Mouse (Mus musculus): Measurements from ENCODE around the gene Kcns1. TPM values are rescaled to one million over a fixed set of nuclear protein-coding genes. Genes with fewer than 3 reads are reported as not detected.

Gene Kcns1
- polyA plus RNA-seq, 1 experiment from 2014 or later: not detected

- no peak overlapping the region for H3K27ac ChIP-seq
- 77% methylated on average over 13 of the region's 13 CpGs for whole genome bisulfite sequencing (ENCODE audit: missing documents)
- H3K4me3 ChIP-seq (ENCODE audit: inconsistent target): no peak overlapping the region
- peaks cover 75% of the 10 kb centered on the region for H3K36me3 ChIP-seq (ENCODE audit: inconsistent target)
- H3K79me2 ChIP-seq (ENCODE audit: inconsistent target): peaks cover 19% of the 10 kb centered on the region; the same call in 1 of the 2 replicates
Observed at GRCm38 (mm10) chr2:164126533-164126955, 44.4 kb downstream of the Kcns1 start.

DNA sequence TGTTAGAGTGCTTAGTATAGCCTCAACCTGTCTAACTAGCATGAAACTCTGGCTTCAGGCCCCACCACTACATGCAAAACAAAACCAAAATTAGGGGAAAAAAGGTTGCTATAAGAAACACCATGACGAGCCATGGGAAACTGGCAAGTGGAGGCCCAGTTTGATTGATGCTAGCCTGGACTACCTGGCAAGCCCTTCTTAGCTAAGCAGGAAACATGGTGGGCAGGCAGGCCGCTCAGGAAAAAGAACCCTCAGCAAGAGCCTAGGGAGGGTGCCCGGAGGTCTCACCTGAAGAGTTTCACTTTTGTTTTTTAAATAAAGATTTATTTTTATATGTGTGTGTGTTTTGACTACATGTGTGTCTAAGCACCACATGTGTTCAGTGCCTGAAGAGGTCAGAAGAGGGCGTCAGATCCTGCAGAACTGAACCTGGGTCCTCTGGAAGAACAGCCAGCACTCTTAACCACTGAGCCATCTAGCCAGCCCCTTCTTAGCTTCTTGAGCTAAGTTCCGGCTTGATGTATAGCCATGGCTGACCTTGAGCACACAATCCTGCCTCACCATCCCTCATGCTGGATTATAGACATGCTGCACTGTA is 47.6 kb downstream of the Kcns1 start:
- Histone ChIP-seq H3K36me3 (ENCODE audit: inconsistent target) (peaks cover 73% of the 10 kb centered on the region), H3K4me3 (ENCODE audit: inconsistent target) (no peak overlapping the region), H3K27ac (no peak overlapping the region), H3K79me2 (ENCODE audit: inconsistent target) (peaks cover 19% of the 10 kb centered on the region; the same call in 1 of the 2 replicates)
- WGBS (ENCODE audit: missing documents): 79% methylated on average over 5 of the region's 5 CpGs

- H3K4me3 ChIP-seq (ENCODE audit: inconsistent target): no peak overlapping the region
- H3K36me3 ChIP-seq (ENCODE audit: inconsistent target): peaks cover 75% of the 10 kb centered on the region
- H3K27ac ChIP-seq: no peak overlapping the region
- 95% methylated on average over 6 of the region's 6 CpGs for WGBS (ENCODE audit: missing documents)
- H3K79me2 ChIP-seq (ENCODE audit: inconsistent target): peaks cover 23% of the 10 kb centered on the region; the same call in 1 of the 2 replicates
Observed at GRCm38 (mm10) chr2:164119503-164119902, 51.4 kb downstream of the Kcns1 start.

DNA sequence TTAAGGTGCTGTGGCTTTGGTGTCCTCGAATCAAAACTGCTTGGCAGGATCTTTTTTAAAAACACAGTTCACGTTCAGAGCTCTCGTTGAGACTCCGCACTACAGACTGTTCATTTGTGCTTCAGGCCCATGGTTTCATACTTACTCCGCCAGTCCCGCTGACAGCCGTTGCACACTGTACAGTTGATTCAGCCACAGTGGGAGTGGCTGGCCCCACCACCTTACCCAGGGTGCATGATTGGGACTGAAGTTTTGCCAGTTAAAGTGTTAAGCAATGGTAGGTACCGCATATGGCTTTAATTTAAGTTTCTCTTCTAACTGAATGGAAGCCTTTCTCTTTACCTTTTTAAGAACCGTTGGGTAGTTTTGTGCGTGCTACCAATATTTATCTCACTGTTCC is 55.4 kb downstream of the Kcns1 start:
- Histone ChIP-seq H3K27ac (no peak overlapping the region), H3K4me3 (ENCODE audit: inconsistent target) (no peak overlapping the region), H3K79me2 (ENCODE audit: inconsistent target) (peaks cover 61% of the 10 kb centered on the region; the same call in 1 of the 2 replicates), H3K36me3 (ENCODE audit: inconsistent target) (peaks cover 82% of the 10 kb centered on the region)
- WGBS (ENCODE audit: missing documents): 90% methylated on average over 10 of the region's 10 CpGs

DNA sequence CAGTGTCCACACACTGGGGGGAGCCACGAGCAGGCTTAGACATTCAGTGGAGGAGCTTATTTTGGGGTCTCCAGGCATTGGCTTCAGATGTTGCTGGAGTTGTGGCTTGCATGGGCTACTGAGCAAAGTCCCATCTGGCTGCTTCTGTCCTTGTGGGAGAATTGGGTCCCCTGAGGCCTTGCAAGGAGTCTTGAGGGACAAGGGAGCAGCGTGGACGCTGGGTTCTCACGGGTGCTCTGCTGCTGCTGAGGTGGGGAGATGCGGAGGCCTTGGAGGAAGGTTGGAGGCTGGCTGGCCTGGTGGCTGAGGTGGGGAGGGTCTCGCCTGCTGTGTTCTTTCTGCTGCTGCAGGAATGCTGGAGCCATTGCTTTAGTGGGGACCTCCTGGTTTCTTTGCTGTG is 56.9 kb downstream of the Kcns1 start:
- peaks cover 76% of the 10 kb centered on the region; the same call in 1 of the 2 replicates for H3K79me2 ChIP-seq (ENCODE audit: inconsistent target)

More for the DNA sequence above, 56.9 kb downstream of the Kcns1 start:
- H3K36me3 ChIP-seq (ENCODE audit: inconsistent target): peaks cover 80% of the 10 kb centered on the region
- H3K4me3 ChIP-seq (ENCODE audit: inconsistent target): no peak overlapping the region
- H3K27ac ChIP-seq: no peak overlapping the region
- 97% methylated on average over 6 of the region's 6 CpGs for WGBS (ENCODE audit: missing documents)

Other genes with a start within 250 kb of the Kcns1 start
- 157 to 226 TPM (median 174 TPM) in 3 replicates for gene Ywhab, start 176.2 kb downstream of the Kcns1 start, polyA plus RNA-seq (2018)
- gene Pabpc1l, start 145.7 kb downstream of the Kcns1 start, polyA plus RNA-seq (2018): not detected in 3 replicates
- gene Stk4, start 100.8 kb downstream of the Kcns1 start, polyA plus RNA-seq (2018): 55.4 to 80.1 TPM (median 68.0 TPM) in 3 replicates
- 35.0 to 41.7 TPM (median 39.3 TPM) in 3 replicates for gene Tomm34, start 99.9 kb downstream of the Kcns1 start, polyA plus RNA-seq (2018)
- gene Wfdc5, start 11.6 kb upstream of the Kcns1 start, polyA plus RNA-seq (2018): not detected in 3 replicates
- not detected in 3 replicates for gene Wfdc12, start 19.5 kb upstream of the Kcns1 start, polyA plus RNA-seq (2018)
- gene Wfdc15a, start 29.0 kb upstream of the Kcns1 start, polyA plus RNA-seq (2018): not detected in 3 replicates
- gene Wfdc15b, start 50.5 kb upstream of the Kcns1 start, polyA plus RNA-seq (2018): not detected in 3 replicates
- gene Svs2, start 67.4 kb upstream of the Kcns1 start, polyA plus RNA-seq (2018): not detected in 3 replicates
- not detected in 3 replicates for gene Svs3b, start 85.5 kb upstream of the Kcns1 start, polyA plus RNA-seq (2018)
- gene Svs4, start 107.3 kb upstream of the Kcns1 start, polyA plus RNA-seq (2018): not detected in 3 replicates
- gene Svs3a, start 118.2 kb upstream of the Kcns1 start, polyA plus RNA-seq (2018): not detected in 3 replicates
- not detected in 3 replicates for gene Svs6, start 145.6 kb upstream of the Kcns1 start, polyA plus RNA-seq (2018)
- not detected in 3 replicates for gene Svs5, start 161.6 kb upstream of the Kcns1 start, polyA plus RNA-seq (2018)
- 0.24 to 1.3 TPM (median 0.90 TPM) in 3 replicates for gene Slpi, start 218.0 kb upstream of the Kcns1 start, polyA plus RNA-seq (2018)
- gene Rbpjl, start 232.0 kb upstream of the Kcns1 start, polyA plus RNA-seq (2018): not detected in 3 replicates
- not detected in 3 replicates for gene Matn4, start 234.0 kb upstream of the Kcns1 start, polyA plus RNA-seq (2018)